Mouse (Mus musculus) lung, embryonic 15.5 days (tissue): ENCODE results near the gene Pcdh7. TPM values are rescaled to one million over a fixed set of nuclear protein-coding genes. Genes with fewer than 3 reads are reported as not detected.

Source experiments
- ATAC-seq: fragments of 200-750 bp; cut with Nextera tagmentation; 2 replicates; pipeline ENCODE4 v1.8.0; 2017; ENCODE audit warnings: moderate number of reproducible peaks, borderline replicate concordance; ENCODE audit not compliant: low FRiP score, low TSS enrichment; ENCODE audit errors: extremely low read depth
- H3K27ac ChIP-seq: fragments of 300-500 bp; sonication (generic); 2 replicates; pipeline ENCODE4 v1.5.1; 2015; ENCODE audit warnings: moderate library complexity, mild to moderate bottlenecking, inconsistent platforms
- H3K27me3 ChIP-seq: fragments of 300-500 bp; sonication (generic); 2 replicates; pipeline ENCODE4 v1.6.1; 2015; ENCODE audit warnings: inconsistent platforms
- H3K36me3 ChIP-seq: fragments of 300-500 bp; sonication (generic); 2 replicates; pipeline ENCODE4 v1.6.1; 2015; ENCODE audit warnings: inconsistent platforms
- H3K4me1 ChIP-seq: fragments of 300-500 bp; sonication (generic); 2 replicates; pipeline ENCODE4 v1.6.1; 2015; ENCODE audit warnings: inconsistent platforms
- H3K4me2 ChIP-seq: fragments of 300-500 bp; sonication (generic); 2 replicates; pipeline ENCODE4 v1.6.1; 2015; ENCODE audit warnings: inconsistent platforms, mild to moderate bottlenecking, moderate library complexity
- H3K4me3 ChIP-seq: fragments of 300-500 bp; sonication (generic); 2 replicates; pipeline ENCODE4 v1.5.1; 2015; ENCODE audit warnings: mild to moderate bottlenecking, inconsistent platforms
- H3K9ac ChIP-seq: fragments of 300-500 bp; sonication (generic); 2 replicates; pipeline ENCODE4 v1.6.1; 2015; ENCODE audit warnings: inconsistent platforms
- H3K9me3 ChIP-seq: fragments of 300-500 bp; sonication (generic); 2 replicates; pipeline ENCODE4 v1.6.1; 2016; ENCODE audit warnings: inconsistent platforms
- WGBS: fragments of 180-500 bp; shearing (Covaris S2); methylation state at CpG from one replicate; pipeline ENCODE4 v1.1.7; 2015; 5-methylcytosine and 5-hydroxymethylcytosine counted together
- polyA plus RNA-seq: library from polyadenylated mRNA; unstranded; fragments of >200 nt; fragmentation: Nextera tagmentation; extraction: Ambion mirVana; gene quantifications from 2 replicates; pipeline ENCODE4 v1.2.1, GENCODE M21; 2015

Pcdh7 gene
- polyA plus RNA-seq, 1 experiment from 2014 or later: 3.6 TPM

GRCm38 (mm10) chr5:57756726-57757424 lies 39.1 kb downstream of the Pcdh7 start:
- H3K36me3 ChIP-seq: no peaks in the 10 kb centered on the region
- 40% methylated on average over 4 of the region's 4 CpGs for WGBS
- no peaks in the 10 kb centered on the region for H3K27me3 ChIP-seq
- no peak overlapping the region for H3K27ac ChIP-seq
- no peak for ATAC-seq
- H3K4me3 ChIP-seq: no peak overlapping the region
- H3K4me1 ChIP-seq: no peaks in the 10 kb centered on the region
- no peak overlapping the region for H3K9ac ChIP-seq
- no peak overlapping the region for H3K4me2 ChIP-seq
- H3K9me3 ChIP-seq: no peaks in the 10 kb centered on the region

- Histone ChIP-seq H3K4me1 (no peaks in the 10 kb centered on the region), H3K36me3 (no peaks in the 10 kb centered on the region), H3K4me2 (no peak overlapping the region), H3K9me3 (no peaks in the 10 kb centered on the region), H3K4me3 (no peak overlapping the region), H3K27ac (no peak overlapping the region), H3K27me3 (no peaks in the 10 kb centered on the region), H3K9ac (no peak overlapping the region)
- ATAC-seq: no peak
- 35% methylated on average over 4 of the region's 4 CpGs for WGBS
Observed at GRCm38 (mm10) chr5:57757436-57757898, 39.7 kb downstream of the Pcdh7 start.

- no peaks in the 10 kb centered on the region for H3K4me1 ChIP-seq
- no peaks in the 10 kb centered on the region for H3K9me3 ChIP-seq
- H3K36me3 ChIP-seq: no peaks in the 10 kb centered on the region
- H3K4me3 ChIP-seq: no peak overlapping the region
- no peak overlapping the region for H3K27ac ChIP-seq
- ATAC-seq: no peak
- H3K27me3 ChIP-seq: no peaks in the 10 kb centered on the region
- no peak overlapping the region for H3K4me2 ChIP-seq
- no peak overlapping the region for H3K9ac ChIP-seq
Observed at GRCm38 (mm10) chr5:57758968-57759367, 41.2 kb downstream of the Pcdh7 start.

DNA sequence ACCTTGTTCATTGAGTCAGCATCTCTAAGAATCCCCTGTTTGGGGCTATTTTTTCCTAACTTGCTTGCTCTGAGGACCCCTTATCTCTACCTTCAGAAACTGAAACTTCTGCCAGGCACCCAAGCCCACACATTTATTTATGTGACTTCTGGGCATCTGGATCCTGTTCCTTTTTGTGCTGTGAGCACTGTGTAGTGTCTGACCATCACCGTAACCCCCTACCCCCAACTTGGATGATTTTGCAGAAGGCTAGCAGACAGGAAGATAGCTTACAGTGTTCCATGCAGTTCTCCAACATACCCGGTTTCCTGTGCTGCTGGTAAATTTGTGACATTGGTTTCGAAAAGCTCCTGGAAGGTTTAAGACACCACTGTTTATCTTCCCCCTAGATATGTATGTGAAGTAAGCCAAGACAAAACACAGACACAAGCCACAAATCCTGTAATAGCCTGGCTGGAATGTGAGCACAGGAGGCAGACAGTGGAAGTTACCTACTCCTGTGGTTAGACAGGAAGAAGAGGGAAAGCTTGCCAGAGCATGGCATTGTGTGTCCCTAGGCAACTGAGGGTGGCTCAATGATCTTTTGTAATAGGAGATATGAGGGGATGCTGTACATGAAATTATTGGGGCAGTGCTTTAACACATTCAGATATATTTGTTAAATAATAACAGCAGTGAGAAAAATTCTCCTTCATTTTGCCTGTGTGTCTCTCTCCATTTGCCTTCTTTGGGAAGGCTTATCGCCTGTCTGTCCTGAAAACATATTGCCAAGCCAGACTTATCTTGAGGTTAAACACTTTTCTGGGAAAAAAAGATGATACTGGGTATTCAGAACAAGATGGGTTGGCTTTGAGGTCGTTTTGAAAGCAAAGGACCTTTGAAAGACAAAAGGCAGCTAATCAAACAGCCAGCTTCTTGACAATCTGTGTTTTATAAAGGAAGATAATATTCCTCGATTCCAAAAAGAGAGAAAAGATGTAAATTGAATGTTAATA lies 42.6 kb downstream of the Pcdh7 start:
- 44% methylated on average over 6 of the region's 6 CpGs for WGBS
- Histone ChIP-seq H3K9me3 (no peaks in the 10 kb centered on the region), H3K36me3 (no peaks in the 10 kb centered on the region), H3K27ac (no peak overlapping the region), H3K9ac (no peak overlapping the region), H3K4me1 (no peaks in the 10 kb centered on the region), H3K27me3 (no peaks in the 10 kb centered on the region), H3K4me2 (no peak overlapping the region), H3K4me3 (no peak overlapping the region)
- ATAC-seq: no peak

DNA sequence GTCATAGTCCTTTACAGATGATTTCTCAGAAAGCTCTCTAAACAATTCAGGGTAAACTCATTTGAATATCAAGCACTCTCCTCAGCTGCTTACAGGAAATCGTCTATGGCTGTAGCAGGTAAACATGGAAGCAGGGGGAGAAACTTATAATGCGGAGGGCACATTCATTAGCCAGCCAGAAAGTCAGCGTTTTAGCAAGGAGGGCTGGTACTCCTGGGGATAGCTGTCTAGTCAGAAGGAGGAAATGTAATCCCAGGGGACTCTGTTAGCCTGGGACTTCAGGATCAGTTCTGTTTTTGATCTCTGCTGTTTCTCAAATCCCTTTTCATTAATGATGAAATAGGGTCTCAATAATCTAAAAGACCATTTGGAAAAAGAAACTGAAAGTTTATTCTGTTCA lies 47.6 kb downstream of the Pcdh7 start:
- Histone ChIP-seq H3K9ac (no peak overlapping the region), H3K27me3 (no peaks in the 10 kb centered on the region), H3K4me1 (no peaks in the 10 kb centered on the region), H3K36me3 (no peaks in the 10 kb centered on the region), H3K27ac (no peak overlapping the region), H3K4me3 (no peak overlapping the region), H3K9me3 (no peaks in the 10 kb centered on the region), H3K4me2 (no peak overlapping the region)
- WGBS: 42% methylated on average over 3 of the region's 3 CpGs
- no peak for ATAC-seq

DNA sequence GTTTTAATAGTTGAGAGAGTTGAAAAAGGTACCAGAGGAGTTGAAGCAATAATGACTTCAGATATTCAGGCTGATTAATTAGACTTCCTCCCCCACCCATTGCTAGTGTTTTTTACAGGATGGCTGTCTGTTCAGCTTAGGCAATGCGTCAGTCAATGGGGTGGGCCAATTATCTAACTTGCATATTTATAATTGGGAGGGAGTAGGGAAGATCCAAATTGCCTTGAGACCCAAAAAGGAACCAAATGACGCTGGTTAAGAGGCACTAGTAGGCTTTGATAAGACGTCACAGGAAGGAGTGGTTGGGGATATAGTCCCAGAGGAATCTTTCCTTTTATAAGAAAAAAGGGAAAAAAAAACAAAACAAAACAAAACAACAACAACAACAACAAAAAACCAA lies 49.6 kb downstream of the Pcdh7 start:
- Histone ChIP-seq H3K36me3 (no peaks in the 10 kb centered on the region), H3K4me3 (no peak overlapping the region), H3K4me1 (no peaks in the 10 kb centered on the region), H3K27me3 (no peaks in the 10 kb centered on the region), H3K9me3 (no peaks in the 10 kb centered on the region), H3K9ac (no peak overlapping the region), H3K4me2 (no peak overlapping the region), H3K27ac (no peak overlapping the region)
- ATAC-seq: no peak
- 74% methylated on average over 3 of the region's 3 CpGs for WGBS

- no peak for ATAC-seq
- H3K27me3 ChIP-seq: no peaks in the 10 kb centered on the region
- H3K9ac ChIP-seq: no peak overlapping the region
- H3K4me3 ChIP-seq: no peak overlapping the region
- H3K4me2 ChIP-seq: no peak overlapping the region
- H3K36me3 ChIP-seq: no peaks in the 10 kb centered on the region
- 69% methylated on average over 10 of the region's 10 CpGs for WGBS
- no peak overlapping the region for H3K27ac ChIP-seq
- no peaks in the 10 kb centered on the region for H3K4me1 ChIP-seq
- H3K9me3 ChIP-seq: no peaks in the 10 kb centered on the region
Observed at GRCm38 (mm10) chr5:57768469-57769022, 50.8 kb downstream of the Pcdh7 start.

- no peak overlapping the region for H3K9ac ChIP-seq
- H3K9me3 ChIP-seq: no peaks in the 10 kb centered on the region
- no peaks in the 10 kb centered on the region for H3K4me1 ChIP-seq
- 95% methylated on average over 7 of the region's 7 CpGs for WGBS
- H3K4me3 ChIP-seq: no peak overlapping the region
- no peak for ATAC-seq
- H3K27ac ChIP-seq: no peak overlapping the region
- H3K4me2 ChIP-seq: no peak overlapping the region
- H3K27me3 ChIP-seq: no peaks in the 10 kb centered on the region
- no peaks in the 10 kb centered on the region for H3K36me3 ChIP-seq
Observed at GRCm38 (mm10) chr5:57769644-57770043, 51.9 kb downstream of the Pcdh7 start.

- Histone ChIP-seq H3K27ac (no peak overlapping the region), H3K9ac (no peak overlapping the region), H3K27me3 (no peaks in the 10 kb centered on the region), H3K4me1 (no peaks in the 10 kb centered on the region), H3K4me3 (no peak overlapping the region), H3K36me3 (no peaks in the 10 kb centered on the region), H3K4me2 (no peak overlapping the region), H3K9me3 (no peaks in the 10 kb centered on the region)
- WGBS: 68% methylated on average over 3 of the region's 3 CpGs
- ATAC-seq: no peak
Observed at GRCm38 (mm10) chr5:57770364-57770763, 52.6 kb downstream of the Pcdh7 start.

- Histone ChIP-seq H3K27ac (no peak overlapping the region), H3K4me3 (no peak overlapping the region), H3K4me1 (no peaks in the 10 kb centered on the region), H3K9ac (no peak overlapping the region), H3K9me3 (no peaks in the 10 kb centered on the region), H3K4me2 (no peak overlapping the region), H3K27me3 (no peaks in the 10 kb centered on the region), H3K36me3 (no peaks in the 10 kb centered on the region)
- WGBS: 88% methylated on average over 6 of the region's 6 CpGs
- ATAC-seq: no peak
Observed at GRCm38 (mm10) chr5:57771122-57771521, 53.4 kb downstream of the Pcdh7 start.

GRCm38 (mm10) chr5:57772711-57773110 lies 54.9 kb downstream of the Pcdh7 start:
- Histone ChIP-seq H3K9ac (no peak overlapping the region), H3K4me3 (no peak overlapping the region), H3K27ac (no peak overlapping the region), H3K27me3 (no peaks in the 10 kb centered on the region), H3K9me3 (no peaks in the 10 kb centered on the region), H3K4me1 (no peaks in the 10 kb centered on the region), H3K36me3 (no peaks in the 10 kb centered on the region), H3K4me2 (no peak overlapping the region)
- no peak for ATAC-seq
- WGBS: 58% methylated on average over 3 of the region's 3 CpGs

GRCm38 (mm10) chr5:57774496-57774895 lies 56.7 kb downstream of the Pcdh7 start:
- H3K27ac ChIP-seq: no peak overlapping the region
- H3K27me3 ChIP-seq: no peaks in the 10 kb centered on the region
- H3K4me3 ChIP-seq: no peak overlapping the region
- WGBS: 89% methylated on average over 2 of the region's 2 CpGs
- no peak for ATAC-seq
- no peaks in the 10 kb centered on the region for H3K9me3 ChIP-seq
- H3K9ac ChIP-seq: no peak overlapping the region
- no peak overlapping the region for H3K4me2 ChIP-seq
- H3K4me1 ChIP-seq: no peaks in the 10 kb centered on the region
- no peaks in the 10 kb centered on the region for H3K36me3 ChIP-seq
